Mouse (Mus musculus) midbrain, postnatal 0 days (tissue): ENCODE results near the gene Gm6408. TPM values are rescaled to one million over a fixed set of nuclear protein-coding genes. Genes with fewer than 3 reads are reported as not detected.
"Not testable (repeated sequence)": the region's sequence is repeated elsewhere in the genome, so short reads cannot be mapped to it uniquely, and the experiment has no call there.

Experiments used
- ATAC-seq: fragments of 200-750 bp; cut with Nextera tagmentation; 2 replicates; pipeline ENCODE4 v1.8.0; 2017; ENCODE audit warnings: moderate number of reproducible peaks, mild to moderate bottlenecking, moderate TSS enrichment, moderate library complexity; ENCODE audit not compliant: low FRiP score
- DNase-seq: peaks from one replicate; pipeline ENCODE4 v3.0.0-alpha.2; 2015; ENCODE audit warnings: low spot score
- H3K27ac ChIP-seq: fragments of 300-500 bp; sonication (generic); 2 replicates; pipeline ENCODE4 v1.5.1; 2014; ENCODE audit warnings: low read depth, mild to moderate bottlenecking, low read length, mixed read lengths
- H3K27me3 ChIP-seq: fragments of 300-500 bp; sonication (generic); 2 replicates; pipeline ENCODE4 v1.6.1; 2014; ENCODE audit warnings: low read length, control low read depth, mixed read lengths; ENCODE audit not compliant: insufficient read depth
- H3K36me3 ChIP-seq: fragments of 300-500 bp; sonication (generic); 2 replicates; pipeline ENCODE4 v1.6.1; 2014; ENCODE audit warnings: low read length, control low read depth, mixed read lengths; ENCODE audit not compliant: insufficient read depth
- H3K4me1 ChIP-seq: fragments of 300-500 bp; sonication (generic); 2 replicates; pipeline ENCODE4 v1.6.1; 2014; ENCODE audit warnings: mild to moderate bottlenecking, control low read depth, antibody characterized with exemption, low read length, mixed read lengths; ENCODE audit not compliant: insufficient read depth
- H3K4me2 ChIP-seq: fragments of 300-500 bp; sonication (generic); 2 replicates; pipeline ENCODE4 v1.6.1; 2014; ENCODE audit warnings: low read depth, mild to moderate bottlenecking, low read length, mixed read lengths; ENCODE audit not compliant: poor library complexity, severe bottlenecking
- H3K4me3 ChIP-seq: fragments of 300-500 bp; sonication (generic); 2 replicates; pipeline ENCODE4 v1.5.1; 2014; ENCODE audit warnings: low read depth, mild to moderate bottlenecking, low read length, moderate library complexity
- H3K9ac ChIP-seq: fragments of 300-500 bp; sonication (generic); replicated peaks from 2 replicates; pipeline ENCODE4 v1.6.1; 2014; ENCODE audit warnings: mild to moderate bottlenecking, low read length, moderate library complexity, mixed read lengths; ENCODE audit not compliant: poor library complexity, severe bottlenecking
- H3K9me3 ChIP-seq: fragments of 300-500 bp; sonication (generic); 2 replicates; pipeline ENCODE4 v1.6.1; 2016; ENCODE audit warnings: low read length, control low read depth
- WGBS: fragments of 180-500 bp; shearing (Covaris S2); extraction: QIAGEN DNeasy Blood & Tissue Kit; methylation state at CpG from one replicate; pipeline ENCODE4 v1.1.7; 2014; 5-methylcytosine and 5-hydroxymethylcytosine counted together
- polyA plus RNA-seq: library from polyadenylated mRNA; unstranded; fragments of >200 nt; fragmentation: Nextera tagmentation; extraction: Ambion mirVana; gene quantifications from 2 replicates; pipeline ENCODE4 v1.2.1, GENCODE M21; 2015
- total RNA-seq: library from RNA; depleted of rRNA; stranded (reverse); fragments of >200 nt; gene quantifications from 2 replicates; pipeline ENCODE4 v1.2.3, GENCODE M21; 2014; rRNA removed

Gene Gm6408
- total and polyA plus RNA-seq, 2 experiments from 2014 or later, result not detected

GRCm38 (mm10) chr5:146525501-146525900 is 43.7 kb downstream of the Gm6408 start, which contains the start of gene Gm3404:
TSS of gene Gm3404 (plus strand) at chr5:146525801.
- not testable (repeated sequence) for H3K9ac ChIP-seq, H3K27ac ChIP-seq, H3K4me2 ChIP-seq, DNase-seq, H3K4me3 ChIP-seq, H3K27me3 ChIP-seq, H3K36me3 ChIP-seq, ATAC-seq, H3K9me3 ChIP-seq, H3K4me1 ChIP-seq
- 97% methylated on average over 3 of the region's 3 CpGs for WGBS

Other genes starting within 250 kb of the Gm6408 start
- gene Wasf3, start 97.0 kb upstream of the Gm6408 start, total RNA-seq, result 40.4 and 40.7 TPM in 2 replicates
- 18.3 and 19.1 TPM in 2 replicates for gene Wasf3, start 97.0 kb upstream of the Gm6408 start, polyA plus RNA-seq
- gene Gm6370, start 9.4 kb downstream of the Gm6408 start, total RNA-seq, result not detected in 2 replicates
- gene Gm6370, start 9.4 kb downstream of the Gm6408 start, polyA plus RNA-seq, result not detected in 2 replicates
- not detected in 2 replicates for gene 4930449I24Rik, start 20.4 kb downstream of the Gm6408 start, total RNA-seq
- gene 4930449I24Rik, start 20.4 kb downstream of the Gm6408 start, polyA plus RNA-seq, result not detected in 2 replicates
- gene Gm3402, start 32.2 kb downstream of the Gm6408 start, total RNA-seq, result not detected in 2 replicates
- gene Gm3402, start 32.2 kb downstream of the Gm6408 start, polyA plus RNA-seq, result not detected in 2 replicates
- gene Gm3404, start 43.8 kb downstream of the Gm6408 start, total RNA-seq, result not detected in 2 replicates
- gene Gm3404, start 43.8 kb downstream of the Gm6408 start, polyA plus RNA-seq, result not detected in 2 replicates
- not detected in 2 replicates for gene Gm3409, start 55.7 kb downstream of the Gm6408 start, total RNA-seq
- not detected in 2 replicates for gene Gm3409, start 55.7 kb downstream of the Gm6408 start, polyA plus RNA-seq
- gene Gm3415, start 74.2 kb downstream of the Gm6408 start, total RNA-seq, result not detected in 2 replicates
- gene Gm3415, start 74.2 kb downstream of the Gm6408 start, polyA plus RNA-seq, result not detected in 2 replicates
- gene Gpr12, start 103.3 kb downstream of the Gm6408 start, total RNA-seq, result 43.4 and 48.0 TPM in 2 replicates
- 33.9 and 34.2 TPM in 2 replicates for gene Gpr12, start 103.3 kb downstream of the Gm6408 start, polyA plus RNA-seq